Mouse (Mus musculus) CH12.LX (cell line): Measurements from ENCODE around the gene Tmc3. TPM values are rescaled to one million over a fixed set of nuclear protein-coding genes. Genes with fewer than 3 reads are reported as not detected.

Experiments used
- DNase-seq: peaks from one replicate; pipeline ENCODE4 v3.0.0-alpha.2; 2013; ENCODE audit errors: extremely low read depth
- H3K27ac ChIP-seq: 2 replicates; pipeline ENCODE4 v1.5.1; 2012; ENCODE audit warnings: low read depth, mild to moderate bottlenecking, control low read depth, moderate library complexity; ENCODE audit not compliant: insufficient read depth
- H3K27me3 ChIP-seq: replicated peaks from 2 replicates; pipeline ENCODE3; 2012; ENCODE audit warnings: inconsistent platforms
- H3K36me3 ChIP-seq, 2 experiments: replicated peaks in 1 of 2; 2 replicates each; pipeline versions ENCODE3 to v1.6.1; 2012; ENCODE audit warnings: inconsistent platforms in 1 of 2, low read length in 1 of 2, mild to moderate bottlenecking in 1 of 2, mixed read lengths in 1 of 2, moderate library complexity in 1 of 2; ENCODE audit not compliant: control insufficient read depth in 1 of 2, insufficient read depth in 1 of 2
- H3K4me1 ChIP-seq, 2 experiments: 2 replicates each; pipeline ENCODE4 v1.6.1; 2012; ENCODE audit warnings: inconsistent platforms in 1 of 2, moderate library complexity in 1 of 2; ENCODE audit not compliant: insufficient read depth in 2 of 2, control insufficient read depth in 1 of 2
- H3K4me2 ChIP-seq: 2 replicates; pipeline ENCODE4 v1.6.1; 2012; ENCODE audit warnings: low read depth, mild to moderate bottlenecking, control low read depth; ENCODE audit not compliant: poor library complexity, insufficient read depth, severe bottlenecking
- H3K4me3 ChIP-seq, 3 experiments: fragments of 150-350 bp in 1 of 3; sonication (generic) in 1 of 3; replicated peaks in 1 of 3; 2 replicates each; pipeline versions ENCODE3 to v1.5.1; 2011 to 2012; ENCODE audit warnings: low read depth in 2 of 3, low read length in 2 of 3, mild to moderate bottlenecking in 2 of 3, moderate library complexity in 2 of 3, control low read depth in 1 of 3, improper control_type of control experiment in 1 of 3, inconsistent platforms in 1 of 3, mixed read lengths in 1 of 3; ENCODE audit not compliant: poor library complexity in 1 of 3
- H3K79me2 ChIP-seq: replicated peaks from 2 replicates; pipeline ENCODE4 v1.6.1; 2012; ENCODE audit warnings: mild to moderate bottlenecking, moderate library complexity; ENCODE audit not compliant: control insufficient read depth, poor library complexity, insufficient read depth, severe bottlenecking; ENCODE audit errors: extremely low read depth
- H3K9ac ChIP-seq: 2 replicates; pipeline ENCODE4 v1.6.1; 2012; ENCODE audit warnings: low read depth, mild to moderate bottlenecking, control low read depth, moderate library complexity; ENCODE audit not compliant: insufficient read depth
- H3K9me3 ChIP-seq: replicated peaks from 2 replicates; pipeline ENCODE3; 2012; ENCODE audit warnings: low read length, inconsistent platforms, mixed read lengths
- CHD1 ChIP-seq: IDR thresholded peaks from 2 replicates; pipeline ENCODE4 v1.6.1; 2012; ENCODE audit warnings: low read depth, low read length, improper control_type of control experiment, inconsistent platforms
- CTCF ChIP-seq, 2 experiments: IDR thresholded peaks in 1 of 2; conservative IDR thresholded peaks in 1 of 2; 2 replicates each; pipeline ENCODE4 v1.5.1; 2011 to 2012; ENCODE audit warnings: low read depth in 2 of 2, low read length in 2 of 2, improper control_type of control experiment in 1 of 2, inconsistent platforms in 1 of 2, mild to moderate bottlenecking in 1 of 2, moderate library complexity in 1 of 2
- ELF1 ChIP-seq: IDR thresholded peaks from 2 replicates; pipeline ENCODE4 v1.6.1; 2014; ENCODE audit warnings: low read depth, mild to moderate bottlenecking, inconsistent platforms, low read length, improper control_type of control experiment
- EP300 ChIP-seq: IDR thresholded peaks from 2 replicates; pipeline ENCODE4 v1.6.1; 2011; ENCODE audit warnings: low read length, improper control_type of control experiment
- ETS1 ChIP-seq: conservative IDR thresholded peaks from 2 replicates; pipeline ENCODE4 v1.6.1; 2012; ENCODE audit warnings: low read depth, mild to moderate bottlenecking, inconsistent platforms, low read length, improper control_type of control experiment, moderate library complexity
- GABPA ChIP-seq: IDR thresholded peaks from 2 replicates; pipeline ENCODE4 v1.6.1; 2012; ENCODE audit warnings: low read depth, low read length, improper control_type of control experiment, inconsistent platforms; ENCODE audit not compliant: insufficient replicate concordance
- JUN ChIP-seq: IDR thresholded peaks from 2 replicates; pipeline ENCODE4 v1.6.1; 2011; ENCODE audit warnings: low read depth, mild to moderate bottlenecking, low read length, improper control_type of control experiment, moderate library complexity; ENCODE audit not compliant: insufficient read depth
- JUND ChIP-seq: conservative IDR thresholded peaks from 2 replicates; pipeline ENCODE4 v1.6.1; 2011; ENCODE audit warnings: low read depth, low read length, improper control_type of control experiment
- MAX ChIP-seq: IDR thresholded peaks from 2 replicates; pipeline ENCODE4 v1.6.1; 2011; ENCODE audit warnings: low read length, improper control_type of control experiment
- MXI1 ChIP-seq: IDR thresholded peaks from 2 replicates; pipeline ENCODE4 v1.6.1; 2011; ENCODE audit warnings: mild to moderate bottlenecking, low read depth, low read length, improper control_type of control experiment
- MYC ChIP-seq: IDR thresholded peaks from 2 replicates; pipeline ENCODE4 v1.6.1; 2011; ENCODE audit warnings: low read depth, mild to moderate bottlenecking, improper control_type of control experiment, low read length
- NELFE ChIP-seq: IDR thresholded peaks from 2 replicates; pipeline ENCODE4 v1.6.1; 2011; ENCODE audit warnings: low read depth, low read length, improper control_type of control experiment
- NRF1 ChIP-seq: IDR thresholded peaks from 2 replicates; pipeline ENCODE4 v1.6.1; 2014; ENCODE audit warnings: low read depth, mild to moderate bottlenecking, inconsistent platforms, low read length, improper control_type of control experiment, moderate library complexity
- POLR2A ChIP-seq: IDR thresholded peaks from 2 replicates; pipeline ENCODE4 v1.6.1; 2011; ENCODE audit warnings: low read depth, mild to moderate bottlenecking, improper control_type of control experiment, low read length
- SIN3A ChIP-seq: IDR thresholded peaks from 2 replicates; pipeline ENCODE4 v1.6.1; 2012; ENCODE audit warnings: low read length, improper control_type of control experiment, inconsistent platforms
- SMC3 ChIP-seq: IDR thresholded peaks from 2 replicates; pipeline ENCODE4 v1.6.1; 2011; ENCODE audit warnings: low read depth, low read length, improper control_type of control experiment
- USF2 ChIP-seq: conservative IDR thresholded peaks from 2 replicates; pipeline ENCODE4 v1.6.1; 2011; ENCODE audit warnings: low read depth, low read length, improper control_type of control experiment
- ZNF384 ChIP-seq: IDR thresholded peaks from 2 replicates; pipeline ENCODE4 v1.6.1; 2012; ENCODE audit warnings: low read depth, low read length, improper control_type of control experiment, inconsistent platforms
- dilution Hi-C: fragments of 300-500 bp; cut with MboI; formaldehyde crosslinking; loops from 2 replicates; pipeline ENCODE4 v1.14.3; 2020; ENCODE audit warnings: low sequenced_read_pairs; ENCODE audit not compliant: extremely low pct_unique_long_range_greater_than_20kb, extremely low pct_ligation_motif_present
- in situ Hi-C: fragments of 300-500 bp; cut with MboI; formaldehyde crosslinking; loops from 3 replicates; pipeline ENCODE4 v1.14.3; 2019; ENCODE audit warnings: low sequenced_read_pairs, low pct_ligation_motif_present, low pct_unique_long_range_greater_than_20kb, mixed read lengths
- polyA plus RNA-seq: library from polyadenylated mRNA; unstranded; fragments of >175 nt; gene quantifications from 2 replicates; pipeline ENCODE4 v1.2.1, GENCODE M21; 2012; ENCODE audit warnings: low read depth; ENCODE audit not compliant: insufficient read length
- total RNA-seq, 2 experiments: library from RNA; depleted of rRNA; stranded (reverse); fragments of 300-350 nt in 1 of 2; fragments of >200 nt in 1 of 2; gene quantifications; 2 replicates each; pipeline ENCODE4 v1.2.3; 2012 to 2014

Gene Tmc3
- total and polyA plus RNA-seq, 3 experiments: 1.2 to 3.0 (median 2.2) TPM

GRCm38 (mm10) chr7:83666087-83666595, 81.4 kb downstream of the Tmc3 start:
- H3K9me3 ChIP-seq: no peaks in the 10 kb centered on the region
- peaks cover 11 to 31% of the 10 kb centered on the region in 2 experiments for H3K4me1 ChIP-seq
- H3K36me3 ChIP-seq: no peaks in the 10 kb centered on the region
- no peak for DNase-seq
- in situ Hi-C loops (loop anchor here (25.0 kb wide), 1 partner anchor 221 kb away; the partner anchor contains the start of genes Mesd and Tlnrd1), dilution Hi-C loops (no loop called here)
- H3K9ac ChIP-seq: no peak overlapping the region
- no peak overlapping the region for H3K4me2 ChIP-seq
- H3K27ac ChIP-seq: no peak overlapping the region
- TF ChIP-seq SIN3A: no peak
- no peak for TF ChIP-seq ETS1
- no peak for TF ChIP-seq ELF1
- no peaks in the 10 kb centered on the region for H3K27me3 ChIP-seq
- H3K4me3 ChIP-seq: no peak overlapping the region
- H3K79me2 ChIP-seq: no peaks in the 10 kb centered on the region

GRCm38 (mm10) chr7:83667936-83668645, 83.4 kb downstream of the Tmc3 start:
- no peak for TF ChIP-seq JUND
- TF ChIP-seq CHD1: no peak
- no peak for TF ChIP-seq USF2
- TF ChIP-seq POLR2A: no peak
- no peak for TF ChIP-seq JUN
- no peak for TF ChIP-seq NRF1
- no peak for TF ChIP-seq ETS1
- no peak for TF ChIP-seq MYC
- TF ChIP-seq CTCF (conservative IDR thresholded peaks at IDR 0.05 in 1 of 2, IDR thresholded peaks at IDR 0.05 in 1 of 2; ENCODE audit: low read depth in 2 of 2, low read length in 2 of 2): no peak
- no peak for TF ChIP-seq GABPA
- no peak for TF ChIP-seq EP300
- TF ChIP-seq MXI1: no peak
- TF ChIP-seq ZNF384: no peak
- no peak for TF ChIP-seq NELFE
- no peak for TF ChIP-seq MAX
- no peak for TF ChIP-seq SMC3
- in situ Hi-C loops: loop anchor here (25.0 kb wide), 1 partner anchor 219 kb away; the partner anchor contains the start of genes Mesd and Tlnrd1
- dilution Hi-C loops: no loop called here
- H3K27me3 ChIP-seq: no peaks in the 10 kb centered on the region
- H3K36me3 ChIP-seq: no peaks in the 10 kb centered on the region
- H3K4me3 ChIP-seq: no peak overlapping the region
- H3K9ac ChIP-seq: no peak overlapping the region
- H3K27ac ChIP-seq: no peak overlapping the region
- no peak for DNase-seq
- no peak overlapping the region for H3K4me2 ChIP-seq
- H3K4me1 ChIP-seq: peaks cover 0 to 12% of the 10 kb centered on the region in 2 experiments; a peak in 2 of 4 replicates
- no peaks in the 10 kb centered on the region for H3K9me3 ChIP-seq
- H3K79me2 ChIP-seq: no peaks in the 10 kb centered on the region
